Mouse (Mus musculus) WW6 (cell line): Measurements from ENCODE around the gene Olfr881.

Experiments used
- DNase-seq: peaks from one replicate; pipeline ENCODE4 v3.0.0-alpha.2; 2013; ENCODE audit warnings: low read depth, low spot score

Gene Olfr881

GRCm38 (mm10) chr9:37991525-37991924, at the start of gene Olfr881:
TSS of gene Olfr881 (plus strand) at chr9:37991825.
- no peak for DNase-seq

- DNase-seq: no peak
These were observed 7.1 kb downstream of the Olfr881 start for GRCm38 (mm10) chr9:37998581-37999204.

- no peak for DNase-seq
These were observed 8.4 kb downstream of the Olfr881 start for GRCm38 (mm10) chr9:38000021-38000420.

- DNase-seq: no peak
These were observed 33.9 kb downstream of the Olfr881 start, which contains the start of gene Olfr883 for GRCm38 (mm10) chr9:38025508-38025907. TSS of gene Olfr883 (plus strand) at chr9:38025808.
